Mouse (Mus musculus): ENCODE results near the gene Olfr1395. TPM values are rescaled to one million over a fixed set of nuclear protein-coding genes. Genes with fewer than 3 reads are reported as not detected.
A peak's percentile ranks its signal among the peaks of the same experiment; 100 is the strongest.
"Not testable (repeated sequence)": the region's sequence is repeated elsewhere in the genome, so short reads cannot be mapped to it uniquely, and the experiment has no call there.

Gene Olfr1395
- polyA plus RNA-seq, 1 experiment: not detected

DNA sequence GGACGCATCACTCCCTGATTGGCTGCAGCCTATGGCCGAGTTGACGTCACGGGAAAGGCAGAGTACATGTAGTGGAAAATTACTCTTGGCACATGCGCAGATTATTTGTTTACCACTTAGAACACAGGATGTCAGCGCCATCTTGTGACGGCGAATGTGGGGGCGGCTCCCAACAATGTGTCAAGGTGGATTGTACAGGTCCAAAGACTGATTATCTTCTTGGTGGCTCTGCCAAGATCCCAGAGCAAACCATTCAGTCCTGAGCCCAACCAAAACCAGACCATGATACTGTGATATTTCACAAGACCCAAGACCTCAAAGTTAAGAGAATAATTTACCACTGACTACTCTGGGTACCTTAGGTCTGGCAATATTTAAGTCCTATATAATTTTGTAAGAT, 52.7 kb downstream of the Olfr1395 start:
- peak overlapping the region; percentile 69 for H3K27ac ChIP-seq (replicated peaks; ENCODE audit: low read depth, low read length)
- H3K4me3 ChIP-seq (ENCODE audit: insufficient read depth, low read depth, low read length); H3K4me1 ChIP-seq (ENCODE audit: control insufficient read depth, insufficient read depth, insufficient read length, low read length): not testable (repeated sequence)

DNA sequence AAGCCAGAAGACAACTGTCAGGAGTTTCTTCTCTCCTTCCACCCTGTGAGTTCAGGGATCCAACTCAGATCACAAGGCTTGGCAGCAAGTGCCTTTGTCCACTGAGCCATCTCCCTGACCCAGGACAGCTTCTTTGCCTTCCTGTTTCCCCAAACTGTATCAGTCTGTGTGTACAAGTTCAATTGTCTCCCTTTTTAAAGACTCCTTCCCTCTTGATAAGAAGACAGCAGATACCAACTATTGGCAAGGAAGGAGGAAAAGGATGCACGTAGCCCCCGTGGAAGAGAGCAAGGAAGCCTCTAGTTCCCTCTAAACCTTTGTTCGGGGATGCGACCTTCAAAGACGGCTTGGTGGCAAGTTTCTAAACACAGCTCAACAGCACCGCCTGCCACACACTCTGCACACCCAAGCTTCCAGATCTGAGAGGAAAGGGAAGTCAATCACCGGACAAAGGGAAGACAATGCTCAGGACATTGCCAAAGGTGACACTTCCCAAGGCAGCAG, 53.8 kb downstream of the Olfr1395 start:
- H3K27ac ChIP-seq (replicated peaks; ENCODE audit: low read depth, low read length): peak overlapping the region; percentile 96
- no peak overlapping the region; the same call in 1 of the 2 replicates for H3K4me3 ChIP-seq (ENCODE audit: insufficient read depth, low read depth, low read length)
- H3K4me1 ChIP-seq (ENCODE audit: control insufficient read depth, insufficient read depth, insufficient read length, low read length): peaks cover 3% of the 10 kb centered on the region; the same call in 1 of the 2 replicates

Other genes starting within 250 kb of the Olfr1395 start
- not detected in 2 replicates for gene Gm5431, start 240.1 kb upstream of the Olfr1395 start, polyA plus RNA-seq (2012; ENCODE audit: insufficient read depth, insufficient read length, missing spikeins)
- gene Psme2b, start 196.1 kb upstream of the Olfr1395 start, polyA plus RNA-seq (2012; ENCODE audit: insufficient read depth, insufficient read length, missing spikeins): 4.5 and 23.2 TPM in 2 replicates
- not detected in 2 replicates for gene Olfr56, start 163.4 kb upstream of the Olfr1395 start, polyA plus RNA-seq (2012; ENCODE audit: insufficient read depth, insufficient read length, missing spikeins)
- gene 9930111J21Rik1, start 162.9 kb upstream of the Olfr1395 start, polyA plus RNA-seq (2012; ENCODE audit: insufficient read depth, insufficient read length, missing spikeins): 1.2 TPM in 1 of 2 replicates, not detected in the other
- not detected in 2 replicates for gene Gm12185, start 150.0 kb upstream of the Olfr1395 start, polyA plus RNA-seq (2012; ENCODE audit: insufficient read depth, insufficient read length, missing spikeins)
- gene Tgtp1, start 148.1 kb upstream of the Olfr1395 start, polyA plus RNA-seq (2012; ENCODE audit: insufficient read depth, insufficient read length, missing spikeins): 7.6 and 16.9 TPM in 2 replicates
- 1.8 and 4.0 TPM in 2 replicates for gene 9930111J21Rik2, start 91.0 kb upstream of the Olfr1395 start, polyA plus RNA-seq (2012; ENCODE audit: insufficient read depth, insufficient read length, missing spikeins)
- gene Tgtp2, start 78.1 kb upstream of the Olfr1395 start, polyA plus RNA-seq (2012; ENCODE audit: insufficient read depth, insufficient read length, missing spikeins): 19.9 and 29.5 TPM in 2 replicates
- gene Ifi47, start 65.7 kb upstream of the Olfr1395 start, polyA plus RNA-seq (2012; ENCODE audit: insufficient read depth, insufficient read length, missing spikeins): 2.9 and 4.6 TPM in 2 replicates
- 0.38 TPM in 1 of 2 replicates, not detected in the other for gene Olfr1396, start 27.4 kb upstream of the Olfr1395 start, polyA plus RNA-seq (2012; ENCODE audit: insufficient read depth, insufficient read length, missing spikeins)
- not detected in 2 replicates for gene Olfr1394, start 12.1 kb downstream of the Olfr1395 start, polyA plus RNA-seq (2012; ENCODE audit: insufficient read depth, insufficient read length, missing spikeins)
- 12.3 and 23.2 TPM in 2 replicates for gene Btnl9, start 44.9 kb downstream of the Olfr1395 start, polyA plus RNA-seq (2012; ENCODE audit: insufficient read depth, insufficient read length, missing spikeins)
- gene Zfp62, start 61.0 kb downstream of the Olfr1395 start, polyA plus RNA-seq (2012; ENCODE audit: insufficient read depth, insufficient read length, missing spikeins): 10.4 and 14.4 TPM in 2 replicates
- 19.3 and 30.6 TPM in 2 replicates for gene Mgat1, start 101.9 kb downstream of the Olfr1395 start, polyA plus RNA-seq (2012; ENCODE audit: insufficient read depth, insufficient read length, missing spikeins)
- not detected in 2 replicates for gene Olfr1393, start 136.0 kb downstream of the Olfr1395 start, polyA plus RNA-seq (2012; ENCODE audit: insufficient read depth, insufficient read length, missing spikeins)
- gene Olfr1392, start 143.0 kb downstream of the Olfr1395 start, polyA plus RNA-seq (2012; ENCODE audit: insufficient read depth, insufficient read length, missing spikeins): not detected in 2 replicates
- gene Olfr10, start 162.5 kb downstream of the Olfr1395 start, polyA plus RNA-seq (2012; ENCODE audit: insufficient read depth, insufficient read length, missing spikeins): not detected in 2 replicates
- not detected in 2 replicates for gene Olfr1391, start 180.5 kb downstream of the Olfr1395 start, polyA plus RNA-seq (2012; ENCODE audit: insufficient read depth, insufficient read length, missing spikeins)
- not detected in 2 replicates for gene Olfr1390, start 192.9 kb downstream of the Olfr1395 start, polyA plus RNA-seq (2012; ENCODE audit: insufficient read depth, insufficient read length, missing spikeins)